Mouse (Mus musculus): ENCODE measurements around the gene Phc2. TPM values are rescaled to one million over a fixed set of nuclear protein-coding genes. Genes with fewer than 3 reads are reported as not detected.

Gene Phc2
- total and polyA plus RNA-seq, 3 experiments = 23.7 to 65.5 TPM; not detected in 1

- TF ChIP-seq NELFE (IDR thresholded peaks at IDR 0.05; ENCODE audit: low read depth, low read length) = no peak
- no peak for TF ChIP-seq JUND (IDR thresholded peaks at IDR 0.05; ENCODE audit: low read depth, low read length)
- TF ChIP-seq HCFC1 (IDR thresholded peaks at IDR 0.05; ENCODE audit: low read depth, low read length) = no peak
- no peak for TF ChIP-seq GABPA (IDR thresholded peaks at IDR 0.05; ENCODE audit: low read depth, low read length)
- no peak for TF ChIP-seq POLR2AphosphoS2 (IDR thresholded peaks at IDR 0.05; ENCODE audit: low read length)
- TF ChIP-seq RAD21 (IDR thresholded peaks at IDR 0.05; ENCODE audit: low read depth, low read length) = no peak
These were observed 88.0 kb downstream of the Phc2 start for GRCm38 (mm10) chr4:128742379-128742970.

DNA sequence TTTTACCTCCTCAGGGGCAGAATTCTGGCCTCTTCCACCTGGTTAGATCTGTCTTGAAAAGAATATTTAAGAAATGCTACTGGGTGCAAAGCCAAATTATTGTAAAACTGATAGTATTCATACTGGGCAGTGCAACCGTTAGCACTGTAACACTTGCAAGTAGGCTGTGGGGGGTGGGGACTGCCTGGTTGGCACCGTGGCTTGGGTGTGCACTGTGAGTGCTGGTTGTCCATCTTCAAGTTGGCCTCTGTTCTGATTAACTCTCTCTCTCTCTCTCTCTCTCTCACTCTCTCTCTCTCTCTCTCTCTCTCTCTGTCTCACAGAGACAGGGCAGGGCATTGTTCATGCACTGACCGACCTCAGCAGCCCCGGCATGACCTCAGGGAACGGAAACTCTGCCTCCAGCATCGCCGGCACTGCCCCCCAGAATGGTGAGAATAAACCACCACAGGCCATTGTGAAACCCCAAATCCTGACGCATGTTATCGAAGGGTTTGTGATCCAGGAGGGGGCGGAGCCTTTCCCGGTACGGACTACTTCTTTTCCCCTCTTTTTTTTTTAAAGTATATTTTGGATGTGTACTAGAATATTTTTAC, 88.6 kb downstream of the Phc2 start:
- no peak overlapping the region for H3K27ac ChIP-seq (ENCODE audit: control insufficient read depth, low read depth, low read length)
- H3K9me3 ChIP-seq (replicated peaks; ENCODE audit: insufficient read depth, low read length) = no peaks in the 10 kb centered on the region
- H3K36me3 ChIP-seq (ENCODE audit: control insufficient read depth in 1 of 2, insufficient read depth in 2 of 2, low read length in 2 of 2) = peaks cover 2 to 6% of the 10 kb centered on the region in 2 experiments; a peak in 2 of 4 replicates
- H3K4me1 ChIP-seq (ENCODE audit: control insufficient read depth in 1 of 2, insufficient read depth in 2 of 2, low read length in 2 of 2) = no peaks in the 10 kb centered on the region
- DNase-seq (ENCODE audit: low read depth, low spot score) = no peak
- H3K79me2 ChIP-seq (ENCODE audit: control insufficient read depth, insufficient read depth, low read length, poor library complexity) = no peaks in the 10 kb centered on the region
- no peak overlapping the region for H3K4me3 ChIP-seq (ENCODE audit: control insufficient read depth in 1 of 2, insufficient read depth in 1 of 2, low read depth in 2 of 2, low read length in 2 of 2)
- TF ChIP-seq CTCF (IDR thresholded peaks at IDR 0.05 in 2 of 3, conservative IDR thresholded peaks at IDR 0.05 in 1 of 3; ENCODE audit: control insufficient read depth in 1 of 3, insufficient read depth in 1 of 3, low read depth in 2 of 3, low read length in 3 of 3, poor library complexity in 1 of 3, severe bottlenecking in 1 of 3) (no peak), MEF2A (IDR thresholded peaks at IDR 0.05; ENCODE audit: extremely low read depth, insufficient replicate concordance, low read depth, low read length, poor library complexity, severe bottlenecking) (no peak), USF1 (IDR thresholded peaks at IDR 0.05; ENCODE audit: low read depth, low read length) (no peak), ELF1 (IDR thresholded peaks at IDR 0.05; ENCODE audit: low read depth, low read length) (no peak), NRF1 (IDR thresholded peaks at IDR 0.05; ENCODE audit: insufficient read depth, low read depth, low read length, poor library complexity, severe bottlenecking) (no peak), JUND (IDR thresholded peaks at IDR 0.05; ENCODE audit: low read depth, low read length) (no peak)
- H3K9ac ChIP-seq (ENCODE audit: control insufficient read depth, low read depth, low read length, poor library complexity, severe bottlenecking) = no peak overlapping the region
- H3K27me3 ChIP-seq (ENCODE audit: control insufficient read depth in 1 of 2, insufficient read depth in 2 of 2, low read length in 2 of 2) = no peaks in the 10 kb centered on the region

More at GRCm38 (mm10) chr4:128742379-128742970, 88.0 kb downstream of the Phc2 start:
- DNase-seq (ENCODE audit: low read depth, low spot score) = no peak
- Histone ChIP-seq H3K4me1 (ENCODE audit: control insufficient read depth in 1 of 2, insufficient read depth in 2 of 2, low read length in 2 of 2) (no peaks in the 10 kb centered on the region), H3K79me2 (ENCODE audit: control insufficient read depth, insufficient read depth, low read length, poor library complexity) (no peaks in the 10 kb centered on the region), H3K27me3 (ENCODE audit: control insufficient read depth in 1 of 2, insufficient read depth in 2 of 2, low read length in 2 of 2) (no peaks in the 10 kb centered on the region), H3K9ac (ENCODE audit: control insufficient read depth, low read depth, low read length, poor library complexity, severe bottlenecking) (no peak overlapping the region), H3K4me3 (ENCODE audit: control insufficient read depth in 1 of 2, insufficient read depth in 1 of 2, low read depth in 2 of 2, low read length in 2 of 2) (no peak overlapping the region), H3K9me3 (replicated peaks; ENCODE audit: insufficient read depth, low read length) (no peaks in the 10 kb centered on the region), H3K27ac (ENCODE audit: control insufficient read depth, low read depth, low read length) (no peak overlapping the region), H3K36me3 (ENCODE audit: control insufficient read depth in 1 of 2, insufficient read depth in 2 of 2, low read length in 2 of 2) (peaks cover 2 to 6% of the 10 kb centered on the region in 2 experiments; a peak in 2 of 4 replicates)

GRCm38 (mm10) chr4:128745160-128745559, 90.7 kb downstream of the Phc2 start:
- no peak for DNase-seq (ENCODE audit: low read depth, low spot score)
- H3K27me3 ChIP-seq (ENCODE audit: control insufficient read depth in 1 of 2, insufficient read depth in 2 of 2, low read length in 2 of 2) = no peaks in the 10 kb centered on the region
- H3K79me2 ChIP-seq (ENCODE audit: control insufficient read depth, insufficient read depth, low read length, poor library complexity) = no peaks in the 10 kb centered on the region
- no peak overlapping the region for H3K4me3 ChIP-seq (ENCODE audit: control insufficient read depth in 1 of 2, insufficient read depth in 1 of 2, low read depth in 2 of 2, low read length in 2 of 2)
- no peak overlapping the region for H3K27ac ChIP-seq (ENCODE audit: control insufficient read depth, low read depth, low read length)
- H3K9me3 ChIP-seq (replicated peaks; ENCODE audit: insufficient read depth, low read length) = no peaks in the 10 kb centered on the region
- H3K36me3 ChIP-seq (ENCODE audit: control insufficient read depth in 1 of 2, insufficient read depth in 2 of 2, low read length in 2 of 2) = peaks cover 2 to 4% of the 10 kb centered on the region in 2 experiments; a peak in 2 of 4 replicates
- H3K4me1 ChIP-seq (ENCODE audit: control insufficient read depth in 1 of 2, insufficient read depth in 2 of 2, low read length in 2 of 2) = no peaks in the 10 kb centered on the region
- H3K9ac ChIP-seq (ENCODE audit: control insufficient read depth, low read depth, low read length, poor library complexity, severe bottlenecking) = no peak overlapping the region
- no peak for TF ChIP-seq KAT2A (conservative IDR thresholded peaks at IDR 0.05; ENCODE audit: low read depth, low read length)
- TF ChIP-seq MAFK (IDR thresholded peaks at IDR 0.05; ENCODE audit: borderline replicate concordance, low read depth, low read length) = no peak
- TF ChIP-seq SMC3 (IDR thresholded peaks at IDR 0.05; ENCODE audit: low read depth, low read length) = no peak
- TF ChIP-seq MXI1 (IDR thresholded peaks at IDR 0.05; ENCODE audit: low read depth, low read length) = no peak
- no peak for TF ChIP-seq TCF12 (IDR thresholded peaks at IDR 0.05; ENCODE audit: low read depth, low read length)
- no peak for TF ChIP-seq ELF1 (IDR thresholded peaks at IDR 0.05; ENCODE audit: low read depth, low read length)
- TF ChIP-seq CHD2 (IDR thresholded peaks at IDR 0.05; ENCODE audit: low read length) = no peak
- TF ChIP-seq MAZ (IDR thresholded peaks at IDR 0.05; ENCODE audit: low read depth, low read length) = no peak
- TF ChIP-seq E2F4 (IDR thresholded peaks at IDR 0.05; ENCODE audit: borderline replicate concordance, low read depth, low read length) = no peak
- no peak for TF ChIP-seq USF1 (IDR thresholded peaks at IDR 0.05; ENCODE audit: low read depth, low read length)
- TF ChIP-seq NRF1 (IDR thresholded peaks at IDR 0.05; ENCODE audit: insufficient read depth, low read depth, low read length, poor library complexity, severe bottlenecking) = no peak
- no peak for TF ChIP-seq GABPA (IDR thresholded peaks at IDR 0.05; ENCODE audit: low read depth, low read length)
- no peak for TF ChIP-seq CHD1 (IDR thresholded peaks at IDR 0.05; ENCODE audit: low read depth, low read length)
- TF ChIP-seq MAX (IDR thresholded peaks at IDR 0.05; ENCODE audit: low read length) = no peak
- no peak for TF ChIP-seq RAD21 (IDR thresholded peaks at IDR 0.05; ENCODE audit: low read depth, low read length)
- no peak for TF ChIP-seq TAL1 (IDR thresholded peaks at IDR 0.05; ENCODE audit: low read length)
- no peak for TF ChIP-seq BHLHE40 (IDR thresholded peaks at IDR 0.05; ENCODE audit: borderline replicate concordance, low read depth, low read length)
- TF ChIP-seq MEF2A (IDR thresholded peaks at IDR 0.05; ENCODE audit: extremely low read depth, insufficient replicate concordance, low read depth, low read length, poor library complexity, severe bottlenecking) = no peak
- no peak for TF ChIP-seq NELFE (IDR thresholded peaks at IDR 0.05; ENCODE audit: low read depth, low read length)

Data from MEL (cell line).